31 mouse cellular contexts compared by ENCODE assay signal in genomic region chr7:46117035-46117434, GRCm38 (mm10). TPM values are rescaled to one million over a fixed set of nuclear protein-coding genes. Genes with fewer than 3 reads are reported as not detected.
DNase-seq lines count a peak whose midpoint lies in the region; ATAC-seq and TF ChIP-seq lines count a peak whose summit lies in the region.
"Had no signal": no experiment of that assay in that cellular context is flagged by ENCODE, and none has a peak within 500 bp of the region (broad histone marks: within the 10 kb centered on the region; RNA-seq: fewer than 3 reads in every experiment).

No protein-coding gene starts in this region.

- peak; percentile 7 for DNase-seq in cerebellum, adult 11-12 months
- no peak for DNase-seq in heart, embryonic 10.5 days (ENCODE audit: low spot score)
- no peak for DNase-seq in heart, postnatal 25 days (ENCODE audit: low spot score)
- DNase-seq in kidney, adult 11 months = no peak
- DNase-seq in thymus, adult 2 months = no peak
- DNase-seq: adrenal gland, adult 8-10 months; cerebellum, adult 9-10 months; cerebellum, postnatal 36 days; kidney, adult 18-20 months; kidney, postnatal 25 days; liver, postnatal 0 days; lung, postnatal 36 days; right cerebral cortex, postnatal 25 days; thymus, postnatal 14 days had no signal

- peak overlapping the region; percentile 77; the same call in 1 of the 2 replicates for H3K27ac ChIP-seq in heart, embryonic 10.5 days
- H3K27ac ChIP-seq in kidney, embryonic 15.5 days = peak overlapping the region; percentile 61; the same call in 1 of the 2 replicates
- H3K27ac ChIP-seq in thymus, adult 2 months (ENCODE audit: control insufficient read depth, insufficient read depth, low read length) = no peak overlapping the region
- H3K27ac ChIP-seq: embryonic facial prominence, embryonic 12.5 days; forebrain, embryonic 10.5 days; hindbrain, embryonic 10.5 days; hindbrain, embryonic 15.5 days; left cerebral cortex, adult 2 months; liver, embryonic 12.5 days; stomach, embryonic 15.5 days had no signal

- H3K4me3 ChIP-seq in heart, embryonic 10.5 days = no peak overlapping the region
- H3K4me3 ChIP-seq in kidney, embryonic 15.5 days (replicated peaks) = no peak overlapping the region
- no peak overlapping the region for H3K4me3 ChIP-seq in thymus, adult 2 months (ENCODE audit: control insufficient read depth, insufficient read depth, low read length)
- H3K4me3 ChIP-seq: embryonic facial prominence, embryonic 12.5 days; forebrain, embryonic 10.5 days; hindbrain, embryonic 10.5 days; hindbrain, embryonic 15.5 days; left cerebral cortex, adult 2 months; liver, embryonic 12.5 days; stomach, embryonic 15.5 days had no signal

- no peaks in the 10 kb centered on the region for H3K9me3 ChIP-seq in heart, embryonic 10.5 days
- no peaks in the 10 kb centered on the region for H3K9me3 ChIP-seq in kidney, embryonic 15.5 days (replicated peaks)
- H3K9me3 ChIP-seq: embryonic facial prominence, embryonic 12.5 days; hindbrain, embryonic 15.5 days; liver, embryonic 12.5 days; stomach, embryonic 15.5 days had no signal

- WGBS in heart, embryonic 10.5 days = 77% methylated on average over 16 of the region's 16 CpGs
- 69% methylated on average over 16 of the region's 16 CpGs for WGBS in kidney, embryonic 15.5 days
- 94% methylated on average over 16 of the region's 16 CpGs for WGBS in thymus, adult 2 months

- no peaks in the 10 kb centered on the region for H3K36me3 ChIP-seq in heart, embryonic 10.5 days
- no peaks in the 10 kb centered on the region for H3K36me3 ChIP-seq in kidney, embryonic 15.5 days
- no peaks in the 10 kb centered on the region for H3K36me3 ChIP-seq in thymus, adult 2 months (ENCODE audit: control insufficient read depth, insufficient read depth, low read length)
- H3K36me3 ChIP-seq: embryonic facial prominence, embryonic 12.5 days; forebrain, embryonic 10.5 days; hindbrain, embryonic 10.5 days; hindbrain, embryonic 15.5 days; liver, embryonic 12.5 days; stomach, embryonic 15.5 days had no signal

- no peak for TF ChIP-seq CTCF in thymus, adult 2 months (IDR thresholded peaks at IDR 0.05; ENCODE audit: borderline replicate concordance, control insufficient read depth, extremely low read depth, insufficient read depth, low read length, poor library complexity)

- no peak for ATAC-seq in cerebellum, adult (ENCODE audit: insufficient number of reproducible peaks, low FRiP score, low TSS enrichment)
- no peak for ATAC-seq in kidney, embryonic 15.5 days (replicated peaks; ENCODE audit: low FRiP score)
- ATAC-seq: forebrain, embryonic 16.5 days; inflammation-experienced regulatory T-cells, adult 6 months; liver, embryonic 12.5 days; liver, postnatal 0 days; midbrain, embryonic 16.5 days had no signal

- peaks cover 8% of the 10 kb centered on the region; the same call in 1 of the 2 replicates for H3K27me3 ChIP-seq in heart, embryonic 10.5 days (ENCODE audit: insufficient read depth, poor library complexity, severe bottlenecking)
- H3K27me3 ChIP-seq in kidney, embryonic 15.5 days = no peaks in the 10 kb centered on the region
- no peaks in the 10 kb centered on the region for H3K27me3 ChIP-seq in thymus, adult 2 months (ENCODE audit: control insufficient read depth, insufficient read depth, low read length)
- H3K27me3 ChIP-seq: embryonic facial prominence, embryonic 12.5 days; hindbrain, embryonic 15.5 days; liver, embryonic 12.5 days; stomach, embryonic 15.5 days had no signal

- intact Hi-C loops in heart, postnatal 25 days (cut with DNase I) = loop anchor here (5.0 kb wide), 1 partner anchor 45 kb away; no protein-coding TSS in a partner anchor

- no peak overlapping the region for H3K9ac ChIP-seq in kidney, embryonic 15.5 days
- H3K9ac ChIP-seq: embryonic facial prominence, embryonic 12.5 days; hindbrain, embryonic 15.5 days; liver, embryonic 12.5 days; liver, postnatal 0 days; stomach, embryonic 15.5 days had no signal

- no peak for TF ChIP-seq POLR2A in thymus, adult 2 months (IDR thresholded peaks at IDR 0.05; ENCODE audit: control insufficient read depth, extremely low read depth, insufficient read depth, low read length, poor library complexity)

- H3K4me1 ChIP-seq in heart, embryonic 10.5 days = peaks cover 52% of the 10 kb centered on the region
- peaks cover 37% of the 10 kb centered on the region for H3K4me1 ChIP-seq in kidney, embryonic 15.5 days
- H3K4me1 ChIP-seq in thymus, adult 2 months (replicated peaks; ENCODE audit: control insufficient read depth, insufficient read depth, low read length) = no peaks in the 10 kb centered on the region
- H3K4me1 ChIP-seq: liver, embryonic 12.5 days; stomach, embryonic 15.5 days had no signal

- H3K4me2 ChIP-seq in kidney, embryonic 15.5 days = no peak overlapping the region
- H3K4me2 ChIP-seq: embryonic facial prominence, embryonic 12.5 days; hindbrain, embryonic 15.5 days; liver, embryonic 12.5 days; midbrain, embryonic 11.5 days; stomach, embryonic 15.5 days had no signal

RNA-seq across cellular contexts. Expression of gene Kcnj11, which starts 16.5 kb away (rescaled TPM):
- polyA plus RNA-seq in heart, embryonic 10.5 days (2016; fragmentation: Nextera tagmentation; extraction: Ambion mirVana) = 3.2 and 7.2 TPM in 2 replicates
- total RNA-seq in heart, postnatal 25 days (2021) = 10 to 100 TPM; 84.5 to 97.5 TPM
- polyA plus RNA-seq in kidney, embryonic 15.5 days (2015; fragmentation: Nextera tagmentation; extraction: Ambion mirVana) = 0.21 and 0.37 TPM in 2 replicates
- 3.1 and 12.6 TPM in 2 replicates for polyA plus RNA-seq in thymus, adult 2 months (2012; rRNA removed)
- total RNA-seq: CH12.LX; megakaryocyte, adult 5-6 weeks; neutrophil, adult 5-6 weeks had no signal
- polyA plus RNA-seq: C2C12; inflammation-experienced regulatory T-cells, adult 6 months; liver, embryonic 12.5 days; liver, postnatal 0 days had no signal
